Mouse (Mus musculus) MEL-GATA-1-ER (cell line): ENCODE results near the gene Ttc37.

Experiments
- DNase-seq: peaks from one replicate; pipeline ENCODE4 v3.0.0-alpha.2; 2012; ENCODE audit warnings: low read depth; ENCODE audit errors: extremely low read depth

The Ttc37 gene

GRCm38 (mm10) chr13:76098493-76099303 is at the start of gene Ttc37, which contains the start of gene Arsk:
Ttc37 (plus strand) TSS chr13:76098734.
Arsk (minus strand) TSS chr13:76098660.
- peak; percentile 97 for DNase-seq

DNA sequence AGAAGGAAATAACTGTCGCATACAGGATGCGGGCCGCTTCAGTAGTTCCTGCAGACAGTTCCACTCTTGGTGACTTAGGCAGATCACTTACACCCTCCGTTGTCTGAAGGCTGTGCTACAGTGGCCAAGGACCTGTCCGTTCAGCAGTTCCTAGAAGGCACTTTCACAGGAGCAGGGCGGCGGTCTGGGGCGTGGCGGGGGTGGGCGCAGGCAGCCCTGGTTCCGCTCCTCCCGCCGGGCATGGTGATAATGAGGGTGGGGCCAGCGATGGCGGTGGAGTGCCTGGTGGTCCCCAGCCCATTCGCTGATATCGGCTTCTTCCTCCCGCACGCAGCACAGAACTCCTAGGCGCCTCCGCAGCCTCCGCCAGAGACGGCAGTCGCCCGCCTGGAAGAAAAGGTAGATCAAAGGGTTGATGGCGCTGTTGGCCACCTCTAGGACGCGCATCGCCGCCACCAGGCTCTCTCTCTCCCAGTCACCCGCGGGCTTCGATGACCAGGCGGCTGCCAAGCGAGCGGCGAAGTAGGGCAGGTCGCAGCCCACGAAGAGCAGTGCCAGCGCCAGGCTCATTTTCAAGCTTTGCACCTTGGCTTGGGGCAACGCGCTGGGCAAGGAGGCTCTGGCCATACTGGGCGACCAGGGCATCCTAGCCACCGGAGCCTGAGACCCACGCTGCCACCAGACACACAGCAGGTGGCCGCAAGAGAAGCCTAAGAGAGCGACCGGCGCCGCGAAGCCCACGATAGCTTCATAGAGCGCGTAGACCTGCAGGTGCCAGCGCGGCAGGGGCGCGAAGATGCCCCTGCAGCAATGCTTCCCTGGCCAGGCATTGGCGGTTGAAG is 42.9 kb upstream of the Ttc37 start:
- no peak for DNase-seq

GRCm38 (mm10) chr13:76056261-76056724 is 42.2 kb upstream of the Ttc37 start:
- no peak for DNase-seq

DNA sequence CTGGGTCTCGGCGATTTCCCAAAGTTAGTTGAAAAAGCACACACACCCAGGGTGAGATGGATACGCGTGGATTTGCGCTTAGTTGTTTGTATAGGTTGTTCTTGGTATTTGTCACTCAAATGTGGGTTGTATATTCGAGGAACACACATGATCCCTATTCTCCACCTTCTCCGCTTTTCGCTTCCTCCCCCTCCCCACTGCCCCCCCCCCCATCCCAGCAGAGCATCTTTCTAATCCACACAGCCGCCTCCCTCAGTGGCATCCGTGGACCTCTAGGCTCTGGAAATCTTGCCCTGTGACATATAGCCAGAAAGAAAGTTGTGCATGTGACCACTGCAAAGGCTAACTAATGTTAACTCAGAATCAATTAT is 41.7 kb upstream of the Ttc37 start, which contains the start of gene Gpr150:
TSS of gene Gpr150 (minus strand) at position 101 of the 371 bp plus-strand sequence.
- no peak for DNase-seq

- no peak for DNase-seq
Observed at GRCm38 (mm10) chr13:76057267-76058069, 41.1 kb upstream of the Ttc37 start.

- DNase-seq = no peak
Observed at GRCm38 (mm10) chr13:76059591-76059990, 38.9 kb upstream of the Ttc37 start.

DNA sequence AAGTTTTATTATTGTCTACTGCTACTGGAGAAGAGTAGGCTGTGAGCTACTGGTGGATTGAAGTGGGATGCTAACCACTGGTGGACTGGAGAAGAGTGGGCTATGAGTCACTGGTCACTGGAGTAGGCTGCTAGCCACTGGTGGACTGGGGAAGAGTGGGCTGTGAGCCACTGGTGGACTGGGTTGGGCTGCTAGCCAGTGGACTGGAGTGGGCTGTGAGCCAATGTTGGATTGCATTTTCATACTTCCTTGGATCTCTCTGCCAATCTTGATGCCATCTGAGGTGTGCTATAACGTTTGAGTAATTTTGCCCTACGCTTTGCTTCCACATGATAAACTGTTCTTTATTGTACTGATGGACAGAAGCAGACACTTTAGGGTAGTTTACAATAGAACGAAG is 36.4 kb upstream of the Ttc37 start:
- no peak for DNase-seq

- DNase-seq = no peak
Observed at GRCm38 (mm10) chr13:76062569-76062968, 36.0 kb upstream of the Ttc37 start.

- no peak for DNase-seq
Observed at GRCm38 (mm10) chr13:76063548-76063947, 35.0 kb upstream of the Ttc37 start.

GRCm38 (mm10) chr13:76064363-76064945 is 34.1 kb upstream of the Ttc37 start:
- DNase-seq = no peak

GRCm38 (mm10) chr13:76074323-76074722 is 24.2 kb upstream of the Ttc37 start:
- DNase-seq = no peak

- DNase-seq = peak; percentile 64
Observed at GRCm38 (mm10) chr13:76098116-76098492, 430 bp upstream of the Ttc37 start.

DNA sequence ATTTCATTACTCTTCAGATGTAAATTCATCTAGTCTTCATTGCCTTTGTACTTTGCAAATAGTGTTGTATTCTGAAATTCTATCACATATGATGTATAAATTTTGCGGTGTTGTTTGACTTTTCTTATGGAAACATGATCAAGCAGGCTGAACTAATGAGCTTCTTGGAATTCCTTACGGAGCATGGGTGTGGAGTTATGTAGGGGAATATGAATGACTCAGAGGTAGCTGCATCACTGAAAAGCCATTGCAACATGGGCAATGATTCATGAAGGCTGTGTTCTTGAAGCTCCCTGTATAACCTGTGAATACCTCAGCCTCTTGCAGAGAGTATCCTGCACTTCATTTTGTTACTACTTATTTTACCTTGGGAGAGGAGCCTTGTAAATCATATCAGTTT is 3.5 kb downstream of the Ttc37 start:
- no peak for DNase-seq

DNA sequence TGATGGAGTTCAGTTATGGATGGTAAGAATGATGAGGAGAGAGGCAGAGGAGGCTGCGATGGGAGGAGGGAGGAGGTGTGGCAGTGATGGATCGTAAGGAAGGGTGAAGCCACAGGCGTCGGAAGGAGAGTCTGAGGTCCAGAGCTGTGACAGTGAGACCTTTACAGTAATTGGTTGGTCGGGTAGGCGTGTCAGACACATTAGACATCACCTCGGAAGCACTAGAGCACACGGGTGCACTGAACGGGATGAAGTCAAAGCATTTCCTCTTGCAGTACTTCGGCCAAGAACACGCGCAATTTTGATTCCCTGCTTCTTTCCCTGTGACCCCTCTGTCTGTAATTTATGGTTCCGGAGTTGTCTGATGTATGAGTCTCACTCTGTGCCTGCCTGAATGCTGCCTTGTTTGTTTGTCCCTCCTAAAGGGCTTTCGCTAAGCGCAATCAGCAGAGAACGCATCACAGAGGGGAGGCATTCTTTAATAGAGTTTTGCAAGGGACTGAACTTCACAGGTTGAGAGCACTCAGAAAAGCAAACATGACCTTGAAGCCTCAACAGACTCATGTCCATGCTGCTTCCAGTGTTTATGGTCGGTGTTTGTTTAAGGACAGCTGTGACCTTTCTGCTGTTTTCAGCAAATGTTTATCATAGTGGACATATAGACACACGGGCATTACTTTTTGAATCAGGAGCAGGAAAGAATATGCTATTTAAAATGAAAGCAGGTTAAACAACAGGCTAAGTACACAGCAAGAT is 10.7 kb downstream of the Ttc37 start:
- DNase-seq = no peak

- DNase-seq = no peak
Observed at GRCm38 (mm10) chr13:76128799-76129198, 30.3 kb downstream of the Ttc37 start.

DNA sequence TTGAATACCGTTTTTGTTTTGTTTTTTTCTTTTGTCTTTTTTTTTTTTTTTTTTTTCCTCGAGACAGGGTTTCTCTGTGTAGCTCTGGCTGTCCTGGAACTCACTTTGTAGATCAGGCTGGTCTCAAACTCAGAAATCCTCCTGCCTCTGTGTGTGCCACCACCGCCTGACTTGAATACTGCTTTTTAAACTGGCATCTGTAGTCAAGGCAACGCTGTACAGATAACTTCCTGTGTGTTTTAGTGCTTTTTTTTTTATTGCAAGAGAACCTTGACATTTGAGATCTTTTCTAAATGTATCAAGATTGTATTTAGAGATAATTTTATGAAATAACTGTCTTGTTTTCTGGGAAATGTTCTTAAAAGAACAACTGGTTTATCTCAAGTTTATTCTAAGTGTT is 33.9 kb downstream of the Ttc37 start:
- no peak for DNase-seq

- DNase-seq = no peak
Observed at GRCm38 (mm10) chr13:76138862-76139261, 40.3 kb downstream of the Ttc37 start.

DNA sequence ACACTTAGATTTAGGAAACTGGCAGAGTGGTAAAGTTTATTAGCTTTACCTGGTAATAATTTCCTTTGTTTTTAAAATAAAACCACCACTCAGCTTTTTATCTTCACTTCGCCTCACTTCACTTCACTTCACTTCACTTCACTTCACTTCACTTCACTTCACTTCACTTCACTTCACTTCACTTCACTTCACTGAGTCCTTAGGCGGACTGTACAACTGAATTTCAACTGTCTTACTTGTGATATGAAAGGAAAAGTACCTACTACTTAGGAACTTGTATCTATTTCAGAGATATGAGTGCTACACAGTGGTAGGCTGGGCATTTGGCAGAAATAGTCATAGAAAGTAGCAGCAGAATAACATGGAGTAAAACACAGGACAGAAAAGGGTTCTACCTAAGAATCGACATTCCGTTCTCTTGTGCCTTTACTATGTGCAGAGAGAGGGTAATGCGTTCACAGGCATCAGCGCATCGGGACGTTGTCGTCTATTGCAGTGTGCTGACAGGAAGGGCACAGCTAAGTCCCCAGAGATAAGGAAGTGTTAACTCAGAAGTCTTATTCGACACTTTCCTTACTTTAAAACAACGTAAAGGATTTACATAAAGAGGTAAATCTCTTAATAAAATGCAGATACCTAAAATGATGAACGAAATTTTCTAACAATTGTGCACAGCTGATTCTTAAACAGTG is 42.7 kb downstream of the Ttc37 start:
- no peak for DNase-seq

DNA sequence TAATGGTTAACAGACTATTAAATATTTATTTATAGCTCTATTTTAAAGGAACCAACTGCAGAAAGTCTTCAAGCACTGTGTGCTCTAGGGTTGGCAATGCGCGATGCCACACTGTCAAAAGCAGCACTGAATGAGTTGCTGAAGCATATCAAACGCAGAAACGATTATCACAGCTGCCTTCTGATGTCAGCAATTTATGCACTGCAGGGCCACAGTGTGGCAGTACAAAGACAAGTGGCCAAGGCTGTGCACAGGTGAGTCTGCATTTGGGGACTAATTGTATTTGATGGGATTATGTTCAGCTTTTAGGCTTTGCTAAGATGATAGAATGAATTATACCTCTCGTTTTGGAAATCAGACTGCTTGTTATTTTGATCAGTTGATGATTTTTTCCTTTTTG is 51.9 kb downstream of the Ttc37 start:
- no peak for DNase-seq

- no peak for DNase-seq
Observed at GRCm38 (mm10) chr13:76157099-76157498, 58.6 kb downstream of the Ttc37 start.
